Mouse (Mus musculus): ENCODE measurements around the gene Sulf2.

The Sulf2 gene

DNA sequence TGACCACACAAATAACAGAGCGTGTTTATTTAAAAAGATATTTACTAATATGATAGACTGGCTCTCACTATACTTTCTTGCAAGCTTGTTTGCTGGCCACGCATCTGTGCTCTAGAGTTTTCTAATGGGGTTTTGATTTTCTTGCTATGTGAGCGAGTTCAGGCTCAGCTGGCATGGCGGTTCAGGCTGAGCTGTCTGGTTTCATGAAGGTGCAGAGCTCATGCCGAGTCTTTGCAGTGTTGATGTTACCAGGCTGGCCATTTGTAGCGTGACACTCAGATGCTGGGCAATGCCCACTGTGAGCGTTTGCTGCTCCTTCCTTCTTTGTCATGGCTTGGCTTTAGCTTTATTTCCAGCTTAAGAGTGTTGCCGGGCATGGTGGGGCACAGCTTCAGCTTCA is 93.0 kb downstream of the Sulf2 start:
- DNase-seq (ENCODE audit: extremely low read depth, low read depth, low spot score): no peak

DNA sequence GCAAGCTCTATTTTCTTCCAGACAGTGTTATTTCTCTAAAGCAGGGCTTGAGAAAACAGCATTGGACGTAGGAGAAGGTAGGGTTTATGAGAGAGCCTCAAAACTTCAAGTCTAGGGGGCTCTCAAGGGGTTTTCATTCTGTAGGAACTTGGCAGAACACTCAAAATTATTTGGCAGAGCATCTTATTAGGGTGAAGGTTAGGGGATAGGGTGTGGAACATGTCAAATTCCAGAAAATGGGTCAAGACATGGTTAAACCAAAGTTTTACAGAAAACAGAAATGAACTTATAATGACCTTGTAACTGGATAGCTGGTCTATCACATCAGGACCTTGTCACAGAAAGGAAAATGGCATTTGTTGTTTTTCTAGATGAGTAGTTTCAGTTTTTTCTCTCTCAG is 93.5 kb downstream of the Sulf2 start:
- DNase-seq (ENCODE audit: extremely low read depth, low read depth, low spot score): no peak

DNA sequence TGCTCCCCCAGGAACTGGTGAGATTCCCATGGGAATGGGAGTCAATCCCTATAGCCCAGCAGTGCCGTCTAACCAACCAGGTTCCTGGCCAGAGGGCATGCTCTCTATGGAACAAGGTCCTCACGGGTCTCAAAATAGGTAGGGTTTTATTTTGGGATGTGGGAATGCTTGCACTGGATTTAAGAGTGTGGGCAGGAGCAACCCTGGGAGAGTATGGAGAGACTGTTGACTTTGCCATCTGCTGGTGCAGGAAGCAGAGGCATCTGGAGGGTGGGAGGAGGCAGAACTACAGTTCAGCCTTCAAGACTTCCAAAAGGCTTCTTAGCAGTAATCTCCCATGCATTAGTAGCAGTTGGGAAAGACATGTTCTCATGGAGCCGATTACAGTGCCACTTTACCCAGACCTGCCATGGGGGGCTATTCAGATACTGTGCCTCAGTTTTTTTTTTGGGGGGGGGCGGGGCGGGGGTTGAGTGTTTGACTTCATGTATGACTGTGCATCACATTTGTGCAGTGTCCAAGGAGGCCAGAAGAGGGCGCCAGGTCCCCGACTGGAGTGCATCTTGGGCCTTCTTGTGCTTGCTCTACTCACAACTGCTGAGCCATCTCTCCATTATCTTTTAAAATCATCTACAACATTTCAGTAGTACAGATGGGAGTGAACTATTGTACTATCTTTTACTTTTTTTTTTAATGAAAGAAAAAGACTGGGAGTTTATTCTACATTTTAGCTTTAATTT is 95.6 kb downstream of the Sulf2 start:
- DNase-seq (ENCODE audit: extremely low read depth, low read depth, low spot score): no peak

DNA sequence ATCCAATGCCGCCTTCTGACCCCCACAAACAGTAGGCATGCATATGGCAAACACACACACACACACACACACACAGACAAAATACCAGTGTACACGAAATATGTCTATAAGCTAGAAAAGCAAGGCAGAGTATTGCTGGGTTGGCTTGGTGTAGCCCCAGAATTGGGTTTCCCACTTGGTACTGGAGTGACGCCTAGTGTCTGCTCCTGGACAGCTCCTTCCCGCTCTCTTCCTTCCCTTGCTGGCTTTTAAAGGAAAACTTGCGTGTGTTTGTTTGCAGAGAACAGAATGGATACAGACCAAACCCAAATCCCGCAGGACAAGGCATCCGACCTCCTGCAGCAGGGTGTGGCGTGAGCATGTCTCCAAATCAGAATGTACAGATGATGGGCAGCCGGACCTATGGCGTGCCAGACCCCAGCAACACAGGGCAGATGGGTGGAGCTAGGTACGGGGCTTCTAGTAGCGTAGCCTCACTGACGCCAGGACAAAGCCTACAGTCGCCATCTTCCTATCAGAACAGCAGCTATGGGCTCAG is 101.4 kb downstream of the Sulf2 start:
- no peak for DNase-seq (ENCODE audit: extremely low read depth, low read depth, low spot score)

DNA sequence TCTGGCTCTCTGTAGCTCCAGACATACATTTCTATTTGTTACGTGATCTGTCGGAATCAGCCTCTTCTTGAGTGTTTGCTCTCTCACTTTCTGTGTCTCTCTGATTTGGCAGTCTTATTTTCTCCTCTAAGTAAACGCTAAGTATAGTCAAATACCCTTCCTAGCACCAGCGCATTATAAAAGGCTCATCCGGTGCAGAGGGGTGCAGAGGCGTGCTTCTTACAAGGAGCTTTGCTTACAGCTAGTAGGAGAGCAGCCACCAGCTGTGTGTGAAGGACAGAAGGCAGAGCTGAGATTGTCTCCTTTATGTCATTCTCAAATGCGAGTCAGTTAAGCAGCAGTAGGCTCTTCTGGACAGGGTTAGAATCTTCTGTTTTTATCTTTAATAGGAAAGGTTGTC is 103.5 kb downstream of the Sulf2 start:
- DNase-seq (ENCODE audit: extremely low read depth, low read depth, low spot score): no peak

DNA sequence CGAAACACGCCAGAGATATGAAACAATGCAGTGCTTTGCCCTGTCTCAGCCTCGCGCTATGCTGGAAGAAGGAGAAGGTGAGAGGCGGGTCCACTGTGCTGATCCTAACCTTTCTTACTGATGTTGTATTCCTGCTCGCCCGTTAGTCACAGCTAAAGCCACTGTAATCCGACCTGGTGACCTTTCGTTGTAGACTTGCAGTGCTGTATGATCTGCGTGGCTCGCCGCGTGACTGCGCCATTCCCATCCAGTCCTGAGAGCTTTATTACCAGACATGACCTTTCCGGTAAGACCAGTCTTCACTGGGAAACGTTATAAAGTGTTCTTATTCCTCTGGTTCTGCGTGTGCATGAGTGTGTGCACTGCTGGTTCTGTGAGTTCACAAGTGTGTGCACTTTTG is 104.0 kb downstream of the Sulf2 start:
- no peak for DNase-seq (ENCODE audit: extremely low read depth, low read depth, low spot score)

DNA sequence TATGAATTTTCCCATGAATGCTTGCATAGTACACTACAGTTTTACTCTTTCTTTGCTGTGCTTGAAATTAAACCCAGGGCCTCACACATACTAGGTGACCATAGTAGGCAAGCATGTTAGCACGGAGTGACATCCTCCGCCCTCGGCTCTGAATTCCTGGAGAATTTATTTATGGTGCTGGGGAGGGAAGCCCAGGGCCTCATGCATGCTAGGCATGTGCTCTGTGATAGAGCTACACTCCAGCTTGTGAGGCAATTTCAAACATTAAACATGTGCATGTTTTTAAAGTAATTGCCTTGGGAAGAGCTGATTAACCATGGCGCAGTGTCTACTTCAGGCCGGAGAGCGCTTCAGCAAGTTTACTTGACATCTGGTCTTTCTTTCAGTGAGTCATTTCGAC is 106.6 kb downstream of the Sulf2 start:
- no peak for DNase-seq (ENCODE audit: extremely low read depth, low read depth, low spot score)

DNA sequence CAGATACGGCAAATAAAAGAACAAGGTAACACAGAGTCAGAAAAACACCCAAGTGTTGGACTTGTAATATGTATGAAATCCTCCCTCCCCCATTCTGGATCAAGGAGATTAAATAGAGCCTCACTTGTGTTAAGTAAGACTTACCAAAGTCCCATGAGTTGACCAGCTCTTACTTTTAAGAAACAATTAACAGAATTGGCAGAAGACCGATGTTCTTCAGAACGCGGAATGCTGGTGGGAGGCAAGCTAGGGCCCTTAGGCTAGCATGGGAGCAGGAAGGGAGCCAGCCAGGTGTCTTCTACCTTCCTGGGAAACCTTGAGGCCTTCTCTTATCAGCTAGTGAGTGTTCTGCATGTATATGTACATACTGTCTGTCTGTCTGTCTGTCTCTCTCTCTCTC is 107.5 kb downstream of the Sulf2 start:
- DNase-seq (ENCODE audit: extremely low read depth, low read depth, low spot score): peak; percentile 85

DNA sequence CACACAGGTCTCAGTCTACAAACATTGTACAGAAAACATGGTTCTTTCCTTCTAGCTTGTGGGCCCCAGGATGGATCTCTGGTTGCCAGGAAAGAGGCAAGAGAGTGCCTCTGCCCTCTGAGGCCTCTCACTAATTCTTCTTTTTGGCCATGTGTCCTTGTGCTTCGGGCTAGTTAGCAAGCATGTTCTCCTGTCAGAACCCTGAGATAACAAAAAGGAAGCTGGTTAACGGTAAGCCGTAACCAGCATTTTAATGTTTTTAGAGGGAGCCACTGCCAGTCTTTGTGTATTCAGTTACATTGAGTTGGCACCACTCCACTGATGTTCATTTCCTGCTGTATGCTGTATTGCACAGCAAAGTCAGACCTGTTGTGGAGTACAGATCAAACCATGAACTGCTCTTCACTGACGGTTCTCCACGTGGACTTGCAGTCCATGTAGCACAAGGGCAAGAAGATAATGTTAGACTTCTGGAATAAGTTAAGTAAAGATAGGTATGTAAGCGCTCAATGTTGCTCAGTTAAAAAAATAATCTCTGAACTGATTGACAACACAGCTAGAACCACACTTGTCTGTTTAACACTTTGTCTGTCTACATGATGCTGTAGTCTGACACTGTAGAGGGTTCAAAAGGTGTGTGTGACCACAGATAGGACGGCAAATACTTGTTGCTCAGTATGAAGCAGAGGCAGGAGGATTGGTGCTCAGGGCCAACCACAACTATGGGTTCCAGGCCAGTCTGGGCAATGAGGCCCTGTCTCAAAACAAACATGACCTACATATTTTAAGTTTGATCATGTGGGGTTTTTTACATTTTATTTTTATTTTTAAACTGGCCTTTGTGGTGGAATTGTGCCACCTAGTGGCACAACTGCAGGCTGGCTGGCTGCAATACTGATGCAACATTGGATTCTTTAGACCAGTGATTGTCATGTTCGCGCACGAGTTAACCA is 109.6 kb downstream of the Sulf2 start:
- no peak for DNase-seq (ENCODE audit: extremely low read depth, low read depth, low spot score)

DNA sequence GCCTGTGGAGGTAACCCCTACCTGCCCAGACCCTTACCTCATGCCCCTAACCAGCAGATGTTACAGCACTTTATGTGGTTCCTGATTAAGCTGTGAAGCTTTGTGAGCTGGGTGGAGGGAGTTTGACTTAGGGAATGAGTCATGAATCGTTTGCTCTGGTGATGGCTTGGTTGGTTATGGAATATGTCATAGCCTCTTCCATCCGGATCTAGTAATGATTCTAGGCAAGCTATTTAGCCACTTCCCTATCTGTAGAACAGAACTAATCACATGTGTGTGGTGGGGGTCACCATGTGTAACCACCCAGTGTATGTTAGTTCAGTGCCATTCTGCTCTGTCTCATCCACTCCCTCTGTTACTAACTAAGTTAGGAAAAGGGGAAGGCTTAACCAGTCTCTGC is 110.5 kb downstream of the Sulf2 start:
- no peak for DNase-seq (ENCODE audit: extremely low read depth, low read depth, low spot score)

DNA sequence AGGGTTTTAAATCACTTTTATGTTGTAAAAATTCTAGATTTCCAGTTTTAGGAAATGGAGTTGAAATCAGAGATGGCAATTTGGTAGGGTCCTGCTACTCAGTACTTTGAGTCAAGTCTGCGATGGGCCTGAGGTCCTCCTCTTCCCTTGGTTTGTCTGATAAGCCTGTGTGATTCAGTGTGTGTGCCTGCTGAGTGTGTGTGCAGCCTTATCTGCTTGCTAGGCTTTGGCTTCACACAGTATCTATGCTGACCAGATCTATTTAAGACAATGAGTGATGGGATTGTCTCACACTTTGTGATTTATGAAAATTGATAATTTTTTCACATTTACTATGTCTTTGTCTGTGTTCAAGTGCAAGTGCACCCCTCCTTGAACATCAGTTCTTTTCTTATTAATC is 112.9 kb downstream of the Sulf2 start:
- DNase-seq (ENCODE audit: extremely low read depth, low read depth, low spot score): no peak

DNA sequence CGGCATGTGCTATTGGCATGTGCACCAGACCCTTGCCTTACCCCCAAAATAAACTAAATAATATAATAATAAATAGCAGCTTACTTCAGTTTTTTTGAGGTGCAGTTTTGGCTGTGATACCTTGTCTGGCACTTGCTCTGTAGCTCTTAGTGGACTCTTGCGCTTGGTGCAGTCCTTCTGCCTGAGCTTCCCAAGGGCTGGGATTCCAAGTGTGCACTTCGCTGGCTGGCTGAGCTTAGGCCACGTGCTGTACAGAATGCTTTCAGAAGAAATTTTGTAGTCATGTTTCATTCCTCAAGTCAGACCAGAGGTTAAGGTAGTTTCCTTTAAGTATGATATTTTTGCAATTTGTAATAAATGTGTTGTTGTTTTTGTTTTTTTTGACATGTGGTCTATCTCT is 115.8 kb downstream of the Sulf2 start:
- no peak for DNase-seq (ENCODE audit: extremely low read depth, low read depth, low spot score)

DNA sequence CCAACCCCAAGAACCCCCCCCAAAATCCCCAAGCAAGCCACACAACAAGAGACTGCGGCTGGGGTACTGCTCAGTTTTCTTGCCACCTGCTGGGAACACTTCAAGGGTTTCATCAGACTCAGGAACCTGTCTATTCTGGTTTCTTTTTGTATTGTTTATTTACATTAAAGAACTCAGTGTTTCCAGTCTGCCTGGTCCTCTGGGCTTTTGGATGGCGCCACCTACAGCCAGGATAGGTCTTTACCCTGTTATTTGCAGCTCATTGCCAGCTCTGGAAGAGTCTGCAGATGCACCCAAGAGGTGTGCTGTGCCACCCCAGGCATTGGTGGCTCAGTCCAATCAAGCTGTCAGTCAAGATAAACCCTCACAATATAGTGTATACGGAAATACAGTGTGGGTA is 119.7 kb downstream of the Sulf2 start:
- DNase-seq (ENCODE audit: extremely low read depth, low read depth, low spot score): peak; percentile 54

DNA sequence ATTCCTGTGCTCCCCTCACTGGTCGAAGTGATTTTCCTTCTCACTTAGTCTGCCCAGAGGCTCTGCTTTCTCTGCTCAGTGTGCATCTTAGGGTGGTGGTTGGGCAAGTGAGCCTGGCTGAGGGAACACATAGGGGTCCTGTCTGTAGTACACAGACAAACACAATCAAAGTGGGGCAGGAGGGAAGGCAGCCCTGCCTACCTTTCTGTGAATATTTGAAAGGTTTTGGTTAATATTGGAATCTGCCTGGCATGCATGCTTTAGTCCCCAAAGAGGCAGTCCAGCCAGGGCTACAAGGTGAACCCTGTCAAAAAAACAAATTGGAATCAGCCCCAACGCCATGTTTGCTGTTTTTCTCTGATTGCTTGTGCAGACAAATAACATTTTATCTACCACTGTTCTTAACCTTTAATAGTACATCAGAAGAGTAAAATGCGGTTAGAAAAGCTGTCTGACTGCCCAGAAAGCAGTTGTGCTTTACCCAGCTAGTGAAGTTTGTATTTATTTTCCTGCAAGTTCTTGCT is 120.4 kb downstream of the Sulf2 start:
- DNase-seq (ENCODE audit: extremely low read depth, low read depth, low spot score): no peak

DNA sequence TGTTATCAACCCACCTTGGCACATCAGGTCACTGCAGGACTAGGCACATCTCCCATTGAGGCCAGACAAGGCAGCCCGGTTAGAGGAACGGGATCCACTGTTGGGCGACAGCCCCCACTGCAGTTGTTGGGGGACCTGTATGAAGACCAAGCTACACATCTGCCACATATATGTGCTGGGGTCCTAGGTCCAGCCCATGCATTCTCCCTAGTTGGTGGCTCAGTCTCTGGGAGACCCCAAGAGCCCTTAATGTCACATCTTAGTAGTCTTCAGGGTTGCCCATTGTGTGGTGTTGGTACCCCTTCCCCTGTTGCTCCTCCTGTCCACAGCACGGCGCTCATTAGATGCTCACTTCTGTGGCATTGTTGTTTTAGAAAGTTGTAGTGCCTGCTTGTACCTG is 122.8 kb downstream of the Sulf2 start:
- DNase-seq (ENCODE audit: extremely low read depth, low read depth, low spot score): no peak

DNA sequence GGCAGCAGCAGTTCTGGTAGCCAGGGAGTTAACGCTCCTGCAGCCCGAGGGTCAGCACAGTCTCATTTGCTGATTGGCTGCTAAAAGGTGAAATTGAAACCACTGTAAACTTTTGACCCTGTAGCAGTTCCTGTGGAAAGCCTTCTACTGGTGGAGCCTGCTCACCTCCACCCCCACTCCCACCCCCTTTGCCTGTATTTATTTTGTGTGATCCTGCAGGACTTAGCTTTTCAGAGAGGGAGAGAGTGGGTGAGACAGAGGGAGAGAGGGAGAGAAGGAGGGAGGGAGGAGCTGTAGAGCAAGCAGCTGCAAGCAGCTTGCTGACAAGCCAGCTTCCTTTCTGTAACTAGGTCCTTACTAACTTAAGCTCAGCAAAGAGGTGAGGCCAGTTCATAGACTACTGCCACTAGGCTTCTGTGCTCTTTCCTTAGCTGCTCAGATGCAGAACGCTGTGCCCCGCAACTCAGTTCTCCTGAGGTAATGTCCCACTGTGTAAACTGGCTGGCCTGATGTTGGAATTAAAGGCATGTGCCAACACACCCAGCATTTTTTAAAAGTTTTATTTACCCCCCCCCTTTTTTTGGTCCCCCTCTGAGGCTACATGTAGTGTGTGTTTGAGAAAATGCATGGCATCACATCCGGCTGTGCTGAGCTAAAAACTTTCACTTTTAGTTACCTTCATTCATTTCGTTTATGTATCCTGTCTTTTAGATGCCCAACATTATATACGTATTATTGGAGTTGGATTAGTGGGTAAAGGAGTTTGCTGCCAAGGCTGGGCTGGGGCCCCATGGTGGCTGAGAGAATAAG is 124.1 kb downstream of the Sulf2 start:
- DNase-seq (ENCODE audit: extremely low read depth, low read depth, low spot score): peak; percentile 37

DNA sequence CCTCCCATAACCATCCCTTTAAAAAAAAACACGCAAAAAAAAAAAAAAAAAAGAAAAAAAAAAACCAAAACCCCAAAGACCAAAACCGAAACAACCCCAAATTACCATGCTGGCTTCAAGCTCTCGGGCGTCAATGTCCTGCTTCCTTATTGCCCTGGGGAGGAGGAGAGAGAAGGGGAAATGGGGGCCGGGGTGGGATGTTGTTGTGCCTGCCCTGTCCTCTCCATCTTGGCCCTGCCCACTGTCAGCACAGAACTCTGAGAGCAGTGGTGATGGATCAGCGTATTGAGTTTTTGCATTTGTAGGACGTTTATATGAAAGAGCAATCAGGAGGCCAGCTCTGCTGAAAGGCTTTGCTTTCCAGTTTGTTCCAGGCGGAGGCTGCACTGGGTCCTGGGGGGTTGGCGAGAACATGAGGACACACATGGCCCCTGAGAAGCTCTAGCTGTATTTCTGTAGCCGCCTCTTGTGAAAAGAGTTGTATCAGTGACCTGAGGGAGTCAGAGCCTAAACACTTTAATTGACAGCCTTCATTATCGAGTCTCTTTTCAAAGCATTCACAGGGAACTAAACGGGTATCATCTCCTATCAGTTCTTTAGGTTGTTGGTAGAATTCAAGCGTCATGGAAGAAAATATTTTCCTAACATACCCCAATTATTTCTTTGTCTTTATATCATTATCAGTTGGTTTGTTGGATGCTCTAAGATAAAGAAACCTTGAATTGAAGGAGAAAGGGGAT is 125.0 kb downstream of the Sulf2 start:
- no peak for DNase-seq (ENCODE audit: extremely low read depth, low read depth, low spot score)

DNA sequence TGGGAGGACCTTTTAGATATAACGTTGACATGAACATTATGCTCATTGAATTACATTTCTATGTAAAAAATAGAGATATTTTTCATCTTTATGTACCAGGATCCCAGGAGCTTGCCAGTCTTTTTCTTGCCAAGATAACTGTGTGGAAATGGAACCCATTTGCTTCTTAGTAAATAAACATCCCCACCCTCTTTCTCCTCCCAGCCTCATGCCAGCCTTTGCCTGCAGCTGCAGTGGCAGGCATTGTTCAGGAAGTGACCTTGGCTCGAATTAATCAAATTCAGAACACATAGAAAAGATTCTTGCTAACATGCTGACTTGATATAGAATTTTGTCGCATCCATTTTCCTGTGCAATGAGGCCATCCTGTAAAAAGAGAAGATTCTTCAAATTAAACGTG is 126.2 kb downstream of the Sulf2 start:
- DNase-seq (ENCODE audit: extremely low read depth, low read depth, low spot score): no peak

DNA sequence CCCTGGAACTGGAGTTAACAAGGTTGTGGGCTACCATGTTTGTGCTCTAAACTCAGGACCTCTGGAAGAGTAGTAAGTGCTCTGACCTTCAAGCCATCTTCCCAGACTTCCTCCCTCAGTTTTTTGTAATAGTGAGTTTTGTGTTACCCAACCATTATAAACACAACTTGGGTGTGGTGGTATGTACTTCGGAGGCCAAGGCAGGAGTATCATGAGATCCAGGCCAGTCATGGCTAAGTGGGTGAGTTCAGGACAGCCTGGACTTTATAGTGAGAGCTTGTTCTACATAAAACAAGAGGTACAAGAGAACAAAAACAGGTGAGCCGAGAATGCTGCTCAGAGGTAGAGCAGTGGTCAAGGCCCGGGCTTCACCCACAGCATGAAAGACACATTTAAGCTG is 127.6 kb downstream of the Sulf2 start:
- no peak for DNase-seq (ENCODE audit: extremely low read depth, low read depth, low spot score)

DNA sequence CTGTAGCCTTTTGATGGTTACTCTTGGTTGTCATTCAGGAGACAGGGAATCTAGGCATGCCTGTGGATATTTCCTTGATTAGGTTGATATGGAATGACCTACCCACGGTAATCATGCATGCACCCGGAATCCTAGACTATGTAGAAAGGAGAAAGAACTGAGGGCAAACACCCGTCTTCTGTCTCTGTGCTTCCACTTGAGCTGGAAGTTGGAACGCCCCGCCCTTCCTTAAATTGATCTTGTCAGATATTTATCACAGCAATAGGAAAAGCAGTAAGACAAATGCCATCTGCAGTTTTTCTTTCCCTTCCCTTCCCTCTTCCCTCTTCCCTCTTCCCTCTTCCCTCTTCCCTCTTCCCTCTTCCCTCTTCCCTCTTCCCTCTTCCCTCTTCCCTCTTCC is 129.5 kb downstream of the Sulf2 start:
- DNase-seq (ENCODE audit: extremely low read depth, low read depth, low spot score): no peak
